Mouse (Mus musculus) CH12.LX (cell line): ENCODE data around the gene Nav1. TPM values are rescaled to one million over a fixed set of nuclear protein-coding genes. Genes with fewer than 3 reads are reported as not detected.

Experiments
- DNase-seq: peaks from one replicate; pipeline ENCODE4 v3.0.0-alpha.2; 2013; ENCODE audit errors: extremely low read depth
- H3K27ac ChIP-seq: 2 replicates; pipeline ENCODE4 v1.5.1; 2012; ENCODE audit warnings: low read depth, mild to moderate bottlenecking, control low read depth, moderate library complexity; ENCODE audit not compliant: insufficient read depth
- H3K27me3 ChIP-seq: replicated peaks from 2 replicates; pipeline ENCODE3; 2012; ENCODE audit warnings: inconsistent platforms
- H3K36me3 ChIP-seq, 2 experiments: replicated peaks in 1 of 2; 2 replicates each; pipeline versions ENCODE3 to v1.6.1; 2012; ENCODE audit warnings: inconsistent platforms in 1 of 2, low read length in 1 of 2, mild to moderate bottlenecking in 1 of 2, mixed read lengths in 1 of 2, moderate library complexity in 1 of 2; ENCODE audit not compliant: control insufficient read depth in 1 of 2, insufficient read depth in 1 of 2
- H3K4me1 ChIP-seq, 2 experiments: 2 replicates each; pipeline ENCODE4 v1.6.1; 2012; ENCODE audit warnings: inconsistent platforms in 1 of 2, moderate library complexity in 1 of 2; ENCODE audit not compliant: insufficient read depth in 2 of 2, control insufficient read depth in 1 of 2
- H3K4me2 ChIP-seq: 2 replicates; pipeline ENCODE4 v1.6.1; 2012; ENCODE audit warnings: low read depth, mild to moderate bottlenecking, control low read depth; ENCODE audit not compliant: poor library complexity, insufficient read depth, severe bottlenecking
- H3K4me3 ChIP-seq, 3 experiments: fragments of 150-350 bp in 1 of 3; sonication (generic) in 1 of 3; replicated peaks in 1 of 3; 2 replicates each; pipeline versions ENCODE3 to v1.5.1; 2011 to 2012; ENCODE audit warnings: low read depth in 2 of 3, low read length in 2 of 3, mild to moderate bottlenecking in 2 of 3, moderate library complexity in 2 of 3, control low read depth in 1 of 3, improper control_type of control experiment in 1 of 3, inconsistent platforms in 1 of 3, mixed read lengths in 1 of 3; ENCODE audit not compliant: poor library complexity in 1 of 3
- H3K79me2 ChIP-seq: replicated peaks from 2 replicates; pipeline ENCODE4 v1.6.1; 2012; ENCODE audit warnings: mild to moderate bottlenecking, moderate library complexity; ENCODE audit not compliant: control insufficient read depth, poor library complexity, insufficient read depth, severe bottlenecking; ENCODE audit errors: extremely low read depth
- H3K9ac ChIP-seq: 2 replicates; pipeline ENCODE4 v1.6.1; 2012; ENCODE audit warnings: low read depth, mild to moderate bottlenecking, control low read depth, moderate library complexity; ENCODE audit not compliant: insufficient read depth
- H3K9me3 ChIP-seq: replicated peaks from 2 replicates; pipeline ENCODE3; 2012; ENCODE audit warnings: low read length, inconsistent platforms, mixed read lengths
- CHD2 ChIP-seq: IDR thresholded peaks from 2 replicates; pipeline ENCODE4 v1.6.1; 2011; ENCODE audit warnings: low read length, improper control_type of control experiment
- CTCF ChIP-seq, 2 experiments: IDR thresholded peaks in 1 of 2; conservative IDR thresholded peaks in 1 of 2; 2 replicates each; pipeline ENCODE4 v1.5.1; 2011 to 2012; ENCODE audit warnings: low read depth in 2 of 2, low read length in 2 of 2, improper control_type of control experiment in 1 of 2, inconsistent platforms in 1 of 2, mild to moderate bottlenecking in 1 of 2, moderate library complexity in 1 of 2
- E2F4 ChIP-seq: IDR thresholded peaks from 2 replicates; pipeline ENCODE4 v1.6.1; 2011; ENCODE audit warnings: low read depth, low read length, improper control_type of control experiment; ENCODE audit not compliant: insufficient replicate concordance
- ELF1 ChIP-seq: IDR thresholded peaks from 2 replicates; pipeline ENCODE4 v1.6.1; 2014; ENCODE audit warnings: low read depth, mild to moderate bottlenecking, inconsistent platforms, low read length, improper control_type of control experiment
- HCFC1 ChIP-seq: IDR thresholded peaks from 2 replicates; pipeline ENCODE4 v1.6.1; 2012; ENCODE audit warnings: low read depth, mild to moderate bottlenecking, inconsistent platforms, low read length, improper control_type of control experiment
- JUN ChIP-seq: IDR thresholded peaks from 2 replicates; pipeline ENCODE4 v1.6.1; 2011; ENCODE audit warnings: low read depth, mild to moderate bottlenecking, low read length, improper control_type of control experiment, moderate library complexity; ENCODE audit not compliant: insufficient read depth
- JUND ChIP-seq: conservative IDR thresholded peaks from 2 replicates; pipeline ENCODE4 v1.6.1; 2011; ENCODE audit warnings: low read depth, low read length, improper control_type of control experiment
- KAT2A ChIP-seq: IDR thresholded peaks from 2 replicates; pipeline ENCODE4 v1.6.1; 2012; ENCODE audit warnings: low read length, improper control_type of control experiment, inconsistent platforms; ENCODE audit not compliant: insufficient replicate concordance
- MAFK ChIP-seq: IDR thresholded peaks from 2 replicates; pipeline ENCODE4 v1.6.1; 2011; ENCODE audit warnings: low read length, improper control_type of control experiment; ENCODE audit not compliant: insufficient replicate concordance
- MAX ChIP-seq: IDR thresholded peaks from 2 replicates; pipeline ENCODE4 v1.6.1; 2011; ENCODE audit warnings: low read length, improper control_type of control experiment
- MAZ ChIP-seq: IDR thresholded peaks from 2 replicates; pipeline ENCODE4 v1.6.1; 2012; ENCODE audit warnings: low read depth, mild to moderate bottlenecking, inconsistent platforms, low read length, improper control_type of control experiment, moderate library complexity
- MXI1 ChIP-seq: IDR thresholded peaks from 2 replicates; pipeline ENCODE4 v1.6.1; 2011; ENCODE audit warnings: mild to moderate bottlenecking, low read depth, low read length, improper control_type of control experiment
- NELFE ChIP-seq: IDR thresholded peaks from 2 replicates; pipeline ENCODE4 v1.6.1; 2011; ENCODE audit warnings: low read depth, low read length, improper control_type of control experiment
- POLR2AphosphoS2 ChIP-seq: IDR thresholded peaks from 2 replicates; pipeline ENCODE4 v1.6.1; 2011; ENCODE audit warnings: low read depth, low read length, improper control_type of control experiment
- SMC3 ChIP-seq: IDR thresholded peaks from 2 replicates; pipeline ENCODE4 v1.6.1; 2011; ENCODE audit warnings: low read depth, low read length, improper control_type of control experiment
- USF1 ChIP-seq: IDR thresholded peaks from 2 replicates; pipeline ENCODE4 v1.6.1; 2014; ENCODE audit warnings: low read depth, mild to moderate bottlenecking, inconsistent platforms, low read length, improper control_type of control experiment
- USF2 ChIP-seq: conservative IDR thresholded peaks from 2 replicates; pipeline ENCODE4 v1.6.1; 2011; ENCODE audit warnings: low read depth, low read length, improper control_type of control experiment
- ZC3H11A ChIP-seq: IDR thresholded peaks from 2 replicates; pipeline ENCODE4 v1.6.1; 2012; ENCODE audit warnings: low read depth, mild to moderate bottlenecking, inconsistent platforms, low read length, improper control_type of control experiment
- dilution Hi-C: fragments of 300-500 bp; cut with MboI; formaldehyde crosslinking; loops from 2 replicates; pipeline ENCODE4 v1.14.3; 2020; ENCODE audit warnings: low sequenced_read_pairs; ENCODE audit not compliant: extremely low pct_unique_long_range_greater_than_20kb, extremely low pct_ligation_motif_present
- in situ Hi-C: fragments of 300-500 bp; cut with MboI; formaldehyde crosslinking; loops from 3 replicates; pipeline ENCODE4 v1.14.3; 2019; ENCODE audit warnings: low sequenced_read_pairs, low pct_ligation_motif_present, low pct_unique_long_range_greater_than_20kb, mixed read lengths
- polyA plus RNA-seq: library from polyadenylated mRNA; unstranded; fragments of >175 nt; gene quantifications from 2 replicates; pipeline ENCODE4 v1.2.1, GENCODE M21; 2012; ENCODE audit warnings: low read depth; ENCODE audit not compliant: insufficient read length
- total RNA-seq, 2 experiments: library from RNA; depleted of rRNA; stranded (reverse); fragments of 300-350 nt in 1 of 2; fragments of >200 nt in 1 of 2; gene quantifications; 2 replicates each; pipeline ENCODE4 v1.2.3; 2012 to 2014

Nav1 gene
- total and polyA plus RNA-seq, 3 experiments, result 0.21 to 0.56 TPM; not detected in 1

GRCm38 (mm10) chr1:135555885-135556284 lies 51.2 kb downstream of the Nav1 start:
- peaks cover 0 to 4% of the 10 kb centered on the region in 2 experiments; a peak in 1 of 4 replicates for H3K4me1 ChIP-seq
- TF ChIP-seq ELF1 (no peak), CHD2 (no peak), E2F4 (no peak), HCFC1 (no peak), MAZ (no peak), POLR2AphosphoS2 (no peak), KAT2A (no peak), NELFE (no peak), CTCF (conservative IDR thresholded peaks at IDR 0.05 in 1 of 2, IDR thresholded peaks at IDR 0.05 in 1 of 2; ENCODE audit: low read depth in 2 of 2, low read length in 2 of 2) (no peak), JUN (no peak), JUND (no peak), MAFK (no peak), USF2 (no peak), MAX (no peak)
- TF ChIP-seq, all 38 proteins: peak for 0

GRCm38 (mm10) chr1:135554632-135555260 lies 52.3 kb downstream of the Nav1 start:
- Histone ChIP-seq H3K9me3 (no peaks in the 10 kb centered on the region), H3K27me3 (peaks cover 50% of the 10 kb centered on the region), H3K4me3 (no peak overlapping the region), H3K4me1 (peaks cover 0 to 4% of the 10 kb centered on the region in 2 experiments; a peak in 1 of 4 replicates), H3K4me2 (no peak overlapping the region), H3K27ac (no peak overlapping the region), H3K79me2 (no peaks in the 10 kb centered on the region), H3K9ac (no peak overlapping the region), H3K36me3 (no peaks in the 10 kb centered on the region)
- no peak for TF ChIP-seq E2F4
- TF ChIP-seq CTCF (conservative IDR thresholded peaks at IDR 0.05 in 1 of 2, IDR thresholded peaks at IDR 0.05 in 1 of 2; ENCODE audit: low read depth in 2 of 2, low read length in 2 of 2), result no peak
- no peak for TF ChIP-seq KAT2A
- no peak for TF ChIP-seq SMC3
- no peak for TF ChIP-seq ZC3H11A
- TF ChIP-seq USF2, result no peak
- TF ChIP-seq MAZ, result no peak
- TF ChIP-seq POLR2AphosphoS2, result no peak
- TF ChIP-seq MXI1, result no peak
- TF ChIP-seq USF1, result no peak
- no peak for TF ChIP-seq MAX
- DNase-seq, result no peak
- dilution Hi-C loops, result no loop called here
- in situ Hi-C loops, result no loop called here

More at GRCm38 (mm10) chr1:135555885-135556284, 51.2 kb downstream of the Nav1 start:
- Histone ChIP-seq H3K27ac (no peak overlapping the region), H3K9me3 (no peaks in the 10 kb centered on the region), H3K9ac (no peak overlapping the region), H3K36me3 (no peaks in the 10 kb centered on the region), H3K4me3 (no peak overlapping the region), H3K4me2 (no peak overlapping the region), H3K27me3 (peaks cover 61% of the 10 kb centered on the region), H3K79me2 (no peaks in the 10 kb centered on the region)
- in situ Hi-C loops, result no loop called here
- dilution Hi-C loops, result no loop called here
- DNase-seq, result no peak
